Mouse (Mus musculus): ENCODE results near the gene Adamts3.

- TF ChIP-seq CTCF (IDR thresholded peaks at IDR 0.05; ENCODE audit: borderline replicate concordance, insufficient read depth, low read depth, low read length) (peak; percentile 19; the same call in 1 of the 2 replicates), POLR2A (IDR thresholded peaks at IDR 0.05; ENCODE audit: borderline replicate concordance, insufficient read depth, low read length) (no peak)
These were observed 168.6 kb downstream of the Adamts3 start for GRCm38 (mm10) chr5:89714552-89714951.

All from cerebellum, adult 2 months (tissue).